14 mouse cellular contexts compared by ENCODE assay signal in the genomic region with DNA sequence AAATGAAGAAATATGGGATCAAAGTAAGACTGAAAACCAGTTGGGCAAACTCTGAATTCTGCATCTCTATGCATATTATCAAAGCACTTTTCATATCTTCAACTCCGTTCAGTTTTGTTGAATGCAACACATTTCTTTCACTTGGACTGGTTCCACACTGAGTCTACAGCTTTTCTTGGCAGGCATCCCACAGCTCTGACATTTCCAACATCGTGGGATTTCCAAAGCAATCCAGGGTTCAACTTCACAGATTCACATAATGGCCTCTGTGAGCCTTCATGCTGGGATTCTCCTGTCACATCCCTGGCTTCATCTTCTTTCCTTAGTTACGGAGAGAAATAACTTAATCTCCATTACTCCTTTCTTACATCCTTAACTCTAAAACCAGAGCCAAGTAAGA.
A peak's percentile ranks its signal among the peaks of the same experiment; 100 is the strongest.
DNase-seq lines count a peak whose midpoint lies in the region; ATAC-seq and TF ChIP-seq lines count a peak whose summit lies in the region.
"Had no signal": no experiment of that assay in that cellular context is flagged by ENCODE, and none has a peak within 500 bp of the region (broad histone marks: within the 10 kb centered on the region; RNA-seq: fewer than 3 reads in every experiment).

No protein-coding gene starts in this region.

- no peak overlapping the region for H3K4me3 ChIP-seq in lung, embryonic 14.5 days (ENCODE audit: low read depth, low read length)
- H3K4me3 ChIP-seq: heart, embryonic 13.5 days; midbrain, embryonic 10.5 days had no signal

- no peak overlapping the region for H3K27ac ChIP-seq in lung, embryonic 14.5 days (ENCODE audit: low read depth)
- H3K27ac ChIP-seq: midbrain, embryonic 10.5 days had no signal

- H3K9ac ChIP-seq in lung, embryonic 14.5 days: no peak overlapping the region
- H3K9ac ChIP-seq: heart, embryonic 13.5 days; liver, postnatal 0 days had no signal

- no peaks in the 10 kb centered on the region for H3K27me3 ChIP-seq in lung, embryonic 14.5 days (ENCODE audit: insufficient read depth, low read length)
- H3K27me3 ChIP-seq: CH12.LX; heart, embryonic 13.5 days had no signal

- ATAC-seq in frontal cortex, adult (ENCODE audit: low TSS enrichment): peak; percentile 59
- no peak; the same call in 1 of the 2 replicates for ATAC-seq in lung, embryonic 14.5 days (ENCODE audit: insufficient read depth)
- ATAC-seq: inflammation-experienced regulatory T-cells, adult 6 months; liver, postnatal 0 days had no signal

- H3K4me1 ChIP-seq in lung, embryonic 14.5 days (ENCODE audit: insufficient read depth): no peaks in the 10 kb centered on the region
- H3K4me1 ChIP-seq: midbrain, embryonic 10.5 days had no signal

- H3K36me3 ChIP-seq in lung, embryonic 14.5 days (ENCODE audit: insufficient read depth): no peaks in the 10 kb centered on the region
- H3K36me3 ChIP-seq: heart, embryonic 13.5 days; midbrain, embryonic 10.5 days had no signal

- DNase-seq in frontal cortex, postnatal 14 days (ENCODE audit: low spot score in 2 of 2): no peak
- DNase-seq in lung, embryonic 14.5 days: peak; percentile 77
- DNase-seq in lung, adult 18-20 months: no peak
- DNase-seq in layer of hippocampus, postnatal 36 days: peak; percentile 10 to 22
- peak; percentile 21 for DNase-seq in right cerebral cortex, postnatal 4 days
- no peak for DNase-seq in B cell, adult 2 months
- DNase-seq in yolk sac, embryonic 10.5 days (ENCODE audit: low spot score): no peak
- DNase-seq: embryo, embryonic 11 days; liver, postnatal 0 days had no signal

- WGBS in lung, embryonic 14.5 days: 48% methylated on average over 3 of the region's 3 CpGs

- no peak for TF ChIP-seq CTCF in lung, embryonic 14.5 days (IDR thresholded peaks at IDR 0.05; ENCODE audit: low read depth)

- H3K4me2 ChIP-seq in lung, embryonic 14.5 days: no peak overlapping the region
- H3K4me2 ChIP-seq: heart, embryonic 13.5 days had no signal

- no peaks in the 10 kb centered on the region for H3K9me3 ChIP-seq in lung, embryonic 14.5 days (ENCODE audit: low read depth, low read length)
- H3K9me3 ChIP-seq: heart, embryonic 13.5 days; midbrain, embryonic 10.5 days had no signal

Comparison
In these comparisons a context has a peak if more than half of its experiments do, and no peak if none do; other contexts are left out.
1. DNase-seq: peak in lung, embryonic 14.5 days (single experiment), layer of hippocampus, postnatal 36 days (2 of 2) and right cerebral cortex, postnatal 4 days (single experiment); none in frontal cortex, postnatal 14 days (0 of 2), lung, adult 18-20 months (0 of 2), B cell, adult 2 months (0 of 2) and yolk sac, embryonic 10.5 days (single experiment).